In genomic region chr5:65038305-65038704, GRCm38 (mm10) we compare ENCODE assay signal across 13 mouse cellular contexts. TPM values are rescaled to one million over a fixed set of nuclear protein-coding genes. Genes with fewer than 3 reads are reported as not detected.
A peak's percentile ranks its signal among the peaks of the same experiment; 100 is the strongest.
DNase-seq lines count a peak whose midpoint lies in the region; ATAC-seq and TF ChIP-seq lines count a peak whose summit lies in the region.
"Had no signal": no experiment of that assay in that cellular context is flagged by ENCODE, and none has a peak within 500 bp of the region (broad histone marks: within the 10 kb centered on the region; RNA-seq: fewer than 3 reads in every experiment).

No protein-coding gene starts in this region.

- no peak for DNase-seq in hindbrain, embryonic 14.5 days (ENCODE audit: low spot score)
- no peak for DNase-seq in stomach, postnatal 0 days (ENCODE audit: low spot score)
- DNase-seq in left cerebral cortex, adult 8-10 months (ENCODE audit: low spot score in 2 of 2), result no peak
- DNase-seq: cerebellum, postnatal 25 days had no signal

- no peaks in the 10 kb centered on the region for H3K36me3 ChIP-seq in hindbrain, embryonic 12.5 days
- no peaks in the 10 kb centered on the region for H3K36me3 ChIP-seq in hindbrain, embryonic 14.5 days (replicated peaks; ENCODE audit: control insufficient read depth, insufficient read depth)
- H3K36me3 ChIP-seq in midbrain, embryonic 16.5 days (ENCODE audit: control insufficient read depth, insufficient read depth, low read length), result no peaks in the 10 kb centered on the region
- H3K36me3 ChIP-seq in midbrain, embryonic 15.5 days (replicated peaks), result no peaks in the 10 kb centered on the region
- H3K36me3 ChIP-seq in limb, embryonic 15.5 days, result peaks cover 59% of the 10 kb centered on the region
- H3K36me3 ChIP-seq in stomach, postnatal 0 days (ENCODE audit: control insufficient read depth, insufficient read depth, low read length), result peaks cover 15% of the 10 kb centered on the region
- H3K36me3 ChIP-seq: forebrain, embryonic 10.5 days; G1E; hindbrain, embryonic 15.5 days had no signal

- no peaks in the 10 kb centered on the region for H3K9me3 ChIP-seq in hindbrain, embryonic 12.5 days (replicated peaks)
- H3K9me3 ChIP-seq in hindbrain, embryonic 14.5 days (ENCODE audit: control insufficient read depth, low read length), result no peaks in the 10 kb centered on the region
- H3K9me3 ChIP-seq in midbrain, embryonic 16.5 days (replicated peaks; ENCODE audit: control insufficient read depth, low read length, poor library complexity, severe bottlenecking), result no peaks in the 10 kb centered on the region
- H3K9me3 ChIP-seq in midbrain, embryonic 15.5 days, result no peaks in the 10 kb centered on the region
- no peaks in the 10 kb centered on the region for H3K9me3 ChIP-seq in limb, embryonic 15.5 days
- no peaks in the 10 kb centered on the region for H3K9me3 ChIP-seq in stomach, postnatal 0 days (ENCODE audit: control insufficient read depth, low read length)
- H3K9me3 ChIP-seq: forebrain, embryonic 10.5 days; G1E; hindbrain, embryonic 15.5 days had no signal

- no peak overlapping the region for H3K4me3 ChIP-seq in hindbrain, embryonic 12.5 days
- no peak overlapping the region for H3K4me3 ChIP-seq in hindbrain, embryonic 14.5 days (replicated peaks; ENCODE audit: low read length)
- no peak overlapping the region for H3K4me3 ChIP-seq in midbrain, embryonic 16.5 days (ENCODE audit: low read depth, low read length)
- no peak overlapping the region for H3K4me3 ChIP-seq in midbrain, embryonic 15.5 days
- no peak overlapping the region for H3K4me3 ChIP-seq in limb, embryonic 15.5 days
- no peak overlapping the region for H3K4me3 ChIP-seq in stomach, postnatal 0 days (ENCODE audit: low read depth, low read length)
- H3K4me3 ChIP-seq: forebrain, embryonic 10.5 days; hindbrain, embryonic 15.5 days; megakaryocyte, embryonic 14.5 days had no signal

- H3K27ac ChIP-seq in hindbrain, embryonic 12.5 days, result 0 out of 2 replicates have a peak overlapping the region, but pooled peaks have one; percentile 40
- H3K27ac ChIP-seq in hindbrain, embryonic 14.5 days, result no peak overlapping the region
- peak overlapping the region; percentile 23; the same call in 1 of the 2 replicates for H3K27ac ChIP-seq in midbrain, embryonic 16.5 days (ENCODE audit: low read length)
- no peak overlapping the region for H3K27ac ChIP-seq in midbrain, embryonic 15.5 days
- H3K27ac ChIP-seq in limb, embryonic 15.5 days, result peak overlapping the region; percentile 19; the same call in 1 of the 2 replicates
- 0 out of 2 replicates have a peak overlapping the region, but pooled peaks have one; percentile 30 for H3K27ac ChIP-seq in stomach, postnatal 0 days (replicated peaks)
- H3K27ac ChIP-seq: forebrain, embryonic 10.5 days; hindbrain, embryonic 15.5 days had no signal

- TF ChIP-seq EP300 in stomach, postnatal 0 days (optimal IDR thresholded peaks at IDR 0.05), result no peak

- no peak overlapping the region for H3K9ac ChIP-seq in hindbrain, embryonic 12.5 days
- H3K9ac ChIP-seq in hindbrain, embryonic 14.5 days, result no peak overlapping the region
- no peak overlapping the region for H3K9ac ChIP-seq in midbrain, embryonic 16.5 days (ENCODE audit: low read depth, low read length)
- no peak overlapping the region for H3K9ac ChIP-seq in midbrain, embryonic 15.5 days
- no peak overlapping the region for H3K9ac ChIP-seq in limb, embryonic 15.5 days
- H3K9ac ChIP-seq in stomach, postnatal 0 days (ENCODE audit: low read length), result no peak overlapping the region
- H3K9ac ChIP-seq: hindbrain, embryonic 15.5 days had no signal

- no peak overlapping the region for H3K4me2 ChIP-seq in hindbrain, embryonic 12.5 days (replicated peaks)
- no peak overlapping the region for H3K4me2 ChIP-seq in hindbrain, embryonic 14.5 days (replicated peaks)
- no peak overlapping the region for H3K4me2 ChIP-seq in midbrain, embryonic 16.5 days (ENCODE audit: low read length)
- no peak overlapping the region for H3K4me2 ChIP-seq in midbrain, embryonic 15.5 days
- H3K4me2 ChIP-seq in limb, embryonic 15.5 days, result no peak overlapping the region
- H3K4me2 ChIP-seq in stomach, postnatal 0 days (replicated peaks; ENCODE audit: low read depth), result no peak overlapping the region; the same call in 1 of the 2 replicates
- H3K4me2 ChIP-seq: hindbrain, embryonic 15.5 days had no signal

- 90% methylated on average over 9 of the region's 9 CpGs for WGBS in hindbrain, embryonic 12.5 days
- WGBS in hindbrain, embryonic 14.5 days, result 78% methylated on average over 9 of the region's 9 CpGs
- 73% methylated on average over 9 of the region's 9 CpGs for WGBS in midbrain, embryonic 16.5 days
- 73% methylated on average over 9 of the region's 9 CpGs for WGBS in midbrain, embryonic 15.5 days
- whole genome bisulfite sequencing in limb, embryonic 15.5 days, result 49% methylated on average over 9 of the region's 9 CpGs
- WGBS in stomach, postnatal 0 days, result 52% methylated on average over 9 of the region's 9 CpGs

- no peak for ATAC-seq in hindbrain, embryonic 12.5 days (ENCODE audit: low FRiP score)
- ATAC-seq in hindbrain, embryonic 14.5 days (ENCODE audit: low FRiP score), result no peak
- 0 out of 2 replicates have a peak, but pooled peaks have one; percentile 16 for ATAC-seq in midbrain, embryonic 16.5 days
- ATAC-seq in midbrain, embryonic 15.5 days (replicated peaks), result no peak
- no peak for ATAC-seq in limb, embryonic 15.5 days (ENCODE audit: insufficient number of reproducible peaks, low FRiP score, low TSS enrichment, low read depth)
- ATAC-seq in stomach, postnatal 0 days (ENCODE audit: low FRiP score, low TSS enrichment), result no peak; the same call in 1 of the 2 replicates

- no peak for TF ChIP-seq CTCF in stomach, postnatal 0 days (IDR thresholded peaks at IDR 0.05; ENCODE audit: low read depth)

- 0 out of 2 replicates have a peak, but pooled peaks cover 4% of the 10 kb centered on the region for H3K4me1 ChIP-seq in hindbrain, embryonic 12.5 days
- H3K4me1 ChIP-seq in hindbrain, embryonic 14.5 days (replicated peaks; ENCODE audit: control insufficient read depth, insufficient read depth, low read length), result peaks cover 6% of the 10 kb centered on the region; the same call in 1 of the 2 replicates
- H3K4me1 ChIP-seq in midbrain, embryonic 16.5 days (ENCODE audit: control insufficient read depth, insufficient read depth, low read length), result peaks cover 7% of the 10 kb centered on the region; the same call in 1 of the 2 replicates
- 0 out of 2 replicates have a peak, but pooled peaks cover 5% of the 10 kb centered on the region for H3K4me1 ChIP-seq in midbrain, embryonic 15.5 days
- H3K4me1 ChIP-seq in limb, embryonic 15.5 days, result peaks cover 11% of the 10 kb centered on the region
- no peaks in the 10 kb centered on the region for H3K4me1 ChIP-seq in stomach, postnatal 0 days (replicated peaks; ENCODE audit: control insufficient read depth, insufficient read depth)
- H3K4me1 ChIP-seq: megakaryocyte, embryonic 14.5 days had no signal

- no peaks in the 10 kb centered on the region for H3K27me3 ChIP-seq in hindbrain, embryonic 12.5 days
- H3K27me3 ChIP-seq in hindbrain, embryonic 14.5 days (ENCODE audit: control insufficient read depth, insufficient read depth, low read length), result no peaks in the 10 kb centered on the region
- no peaks in the 10 kb centered on the region for H3K27me3 ChIP-seq in midbrain, embryonic 16.5 days (ENCODE audit: control insufficient read depth, insufficient read depth, low read depth, low read length)
- H3K27me3 ChIP-seq in midbrain, embryonic 15.5 days (replicated peaks), result no peaks in the 10 kb centered on the region
- no peaks in the 10 kb centered on the region for H3K27me3 ChIP-seq in limb, embryonic 15.5 days
- H3K27me3 ChIP-seq in stomach, postnatal 0 days (ENCODE audit: control insufficient read depth, insufficient read depth, low read length), result no peaks in the 10 kb centered on the region
- H3K27me3 ChIP-seq: hindbrain, embryonic 15.5 days had no signal

RNA-seq across cellular contexts. Expression of gene Tmem156, which starts 53.6 kb away (rescaled TPM):
- not detected in 2 replicates for polyA plus RNA-seq in hindbrain, embryonic 12.5 days (2016; fragmentation: Nextera tagmentation; extraction: Ambion mirVana)
- not detected in 2 replicates for polyA plus RNA-seq in hindbrain, embryonic 14.5 days (2014; fragmentation: Nextera tagmentation; extraction: Ambion mirVana)
- 0.20 TPM in 1 of 2 replicates, not detected in the other for polyA plus RNA-seq in midbrain, embryonic 16.5 days (2015; fragmentation: Nextera tagmentation; extraction: Ambion mirVana)
- polyA plus RNA-seq in midbrain, embryonic 15.5 days (2015; fragmentation: Nextera tagmentation; extraction: Ambion mirVana), result 0.11 and 0.22 TPM in 2 replicates
- polyA plus RNA-seq in limb, embryonic 15.5 days (2015; fragmentation: Nextera tagmentation; extraction: Ambion mirVana), result 0.55 and 1.2 TPM in 2 replicates
- 1.1 and 1.6 TPM in 2 replicates for polyA plus RNA-seq in stomach, postnatal 0 days (2015; fragmentation: Nextera tagmentation; extraction: Ambion mirVana)
- under 1 TPM; 0.58 to 0.82 (median 0.59) TPM for total RNA-seq in left cerebral cortex, adult 8-10 months (2022)
- polyA plus RNA-seq: forebrain, embryonic 10.5 days; G1E; hindbrain, embryonic 15.5 days; neural tube, embryonic 14.5 days had no signal

Comparison
In these comparisons a context has a peak if more than half of its experiments do, and no peak if none do; other contexts are left out.
1. H3K27ac ChIP-seq: peak in hindbrain, embryonic 12.5 days (single experiment), midbrain, embryonic 16.5 days (single experiment), limb, embryonic 15.5 days (single experiment) and stomach, postnatal 0 days (single experiment); none in hindbrain, embryonic 14.5 days (single experiment) and midbrain, embryonic 15.5 days (single experiment).